Mouse (Mus musculus) neural tube, embryonic 12.5 days (tissue): ENCODE results near the gene Dmac2. TPM values are rescaled to one million over a fixed set of nuclear protein-coding genes. Genes with fewer than 3 reads are reported as not detected.

Experiments
- ATAC-seq: fragments of 200-750 bp; cut with Nextera tagmentation; 2 replicates; pipeline ENCODE4 v1.8.0; 2017; ENCODE audit warnings: low read depth, mild to moderate bottlenecking, moderate TSS enrichment, moderate library complexity; ENCODE audit not compliant: low FRiP score
- H3K27ac ChIP-seq: fragments of 300-500 bp; sonication (generic); 2 replicates; pipeline ENCODE4 v1.5.1; 2016
- H3K27me3 ChIP-seq: fragments of 300-500 bp; sonication (generic); replicated peaks from 2 replicates; pipeline ENCODE4 v1.6.1; 2016; ENCODE audit warnings: mild to moderate bottlenecking
- H3K36me3 ChIP-seq: fragments of 300-500 bp; sonication (generic); 2 replicates; pipeline ENCODE4 v1.6.1; 2016; ENCODE audit warnings: mild to moderate bottlenecking
- H3K4me1 ChIP-seq: fragments of 300-500 bp; sonication (generic); 2 replicates; pipeline ENCODE4 v1.6.1; 2016
- H3K4me2 ChIP-seq: fragments of 300-500 bp; sonication (generic); replicated peaks from 2 replicates; pipeline ENCODE4 v1.6.1; 2016; ENCODE audit warnings: mild to moderate bottlenecking
- H3K4me3 ChIP-seq: fragments of 300-500 bp; sonication (generic); 2 replicates; pipeline ENCODE4 v1.5.1; 2016
- H3K9ac ChIP-seq: fragments of 300-500 bp; sonication (generic); 2 replicates; pipeline ENCODE4 v1.6.1; 2016; ENCODE audit warnings: mild to moderate bottlenecking
- H3K9me3 ChIP-seq: fragments of 300-500 bp; sonication (generic); 2 replicates; pipeline ENCODE4 v1.6.1; 2016; ENCODE audit warnings: mild to moderate bottlenecking
- WGBS: fragments of 180-500 bp; shearing (Covaris S2); methylation state at CpG from one replicate; pipeline ENCODE4 v1.1.7; 2016; 5-methylcytosine and 5-hydroxymethylcytosine counted together
- polyA plus RNA-seq: library from polyadenylated mRNA; unstranded; fragments of >200 nt; fragmentation: Nextera tagmentation; extraction: Ambion mirVana; gene quantifications from 2 replicates; pipeline ENCODE4 v1.2.1, GENCODE M21; 2016

The Dmac2 gene
- polyA plus RNA-seq, 1 experiment from 2014 or later: 31.2 TPM

DNA sequence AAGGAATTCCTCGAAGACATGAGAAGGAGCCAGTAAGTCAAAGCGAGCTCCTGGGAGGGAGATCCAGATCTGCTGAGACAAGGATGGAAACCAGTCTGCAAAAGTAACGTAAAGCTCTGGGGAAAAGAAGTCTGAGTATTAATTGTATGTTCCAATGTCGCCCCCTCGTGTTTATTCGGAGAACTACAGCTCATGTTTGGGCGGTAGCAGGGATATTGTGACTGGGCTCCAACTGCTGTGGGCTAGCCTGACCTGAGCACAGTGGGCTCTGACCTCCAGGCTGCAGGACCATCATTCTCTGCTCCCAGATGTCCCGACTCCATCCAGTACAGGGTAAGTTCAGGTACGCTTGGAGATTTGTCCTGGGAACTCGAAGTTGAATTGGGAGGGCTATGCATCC is 19.6 kb upstream of the Dmac2 start:
- Histone ChIP-seq H3K9ac (no peak overlapping the region), H3K27ac (no peak overlapping the region), H3K27me3 (no peaks in the 10 kb centered on the region), H3K9me3 (no peaks in the 10 kb centered on the region), H3K4me1 (no peaks in the 10 kb centered on the region), H3K36me3 (no peaks in the 10 kb centered on the region), H3K4me3 (no peak overlapping the region), H3K4me2 (no peak overlapping the region)
- peak; percentile 44; the same call in 1 of the 2 replicates for ATAC-seq
- WGBS: 14% methylated on average over 10 of the region's 10 CpGs

DNA sequence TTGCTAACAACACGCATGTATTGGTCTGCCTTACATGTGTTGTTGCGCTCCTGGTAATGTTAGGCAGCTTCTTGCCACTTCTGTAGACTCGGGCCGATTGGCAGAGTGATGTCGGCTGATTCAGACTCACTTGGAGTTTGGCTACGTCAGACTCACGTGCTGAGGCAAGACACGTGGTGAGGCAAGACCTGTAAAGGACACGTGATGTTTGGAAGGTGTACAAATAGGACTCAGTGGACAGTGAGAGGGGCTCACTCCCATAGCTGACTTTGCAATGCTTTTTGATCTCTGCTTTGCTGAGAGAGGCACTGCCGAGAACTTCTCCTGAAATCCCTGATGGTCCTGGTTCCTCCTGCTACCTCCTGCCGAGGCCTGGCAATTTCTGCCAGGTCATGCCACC is 18.5 kb upstream of the Dmac2 start:
- WGBS: 87% methylated on average over 11 of the region's 11 CpGs
- no peak overlapping the region for H3K4me3 ChIP-seq
- no peak overlapping the region for H3K9ac ChIP-seq
- no peak for ATAC-seq
- no peak overlapping the region for H3K4me2 ChIP-seq
- H3K27ac ChIP-seq: no peak overlapping the region
- H3K36me3 ChIP-seq: no peaks in the 10 kb centered on the region
- H3K4me1 ChIP-seq: no peaks in the 10 kb centered on the region
- H3K27me3 ChIP-seq: no peaks in the 10 kb centered on the region
- no peaks in the 10 kb centered on the region for H3K9me3 ChIP-seq

GRCm38 (mm10) chr7:25601346-25601745 is 17.9 kb upstream of the Dmac2 start:
- H3K9me3 ChIP-seq: no peaks in the 10 kb centered on the region
- no peaks in the 10 kb centered on the region for H3K36me3 ChIP-seq
- H3K4me2 ChIP-seq: no peak overlapping the region
- 88% methylated on average over 16 of the region's 16 CpGs for WGBS
- ATAC-seq: no peak
- H3K4me3 ChIP-seq: no peak overlapping the region
- H3K4me1 ChIP-seq: no peaks in the 10 kb centered on the region
- no peaks in the 10 kb centered on the region for H3K27me3 ChIP-seq
- no peak overlapping the region for H3K27ac ChIP-seq
- no peak overlapping the region for H3K9ac ChIP-seq

GRCm38 (mm10) chr7:25606625-25607063 is 12.6 kb upstream of the Dmac2 start:
- no peak overlapping the region for H3K27ac ChIP-seq
- H3K4me1 ChIP-seq: no peaks in the 10 kb centered on the region
- 85% methylated on average over 4 of the region's 4 CpGs for WGBS
- no peak overlapping the region for H3K4me3 ChIP-seq
- H3K4me2 ChIP-seq: no peak overlapping the region
- H3K9me3 ChIP-seq: no peaks in the 10 kb centered on the region
- no peak overlapping the region for H3K9ac ChIP-seq
- H3K36me3 ChIP-seq: no peaks in the 10 kb centered on the region
- H3K27me3 ChIP-seq: no peaks in the 10 kb centered on the region
- ATAC-seq: no peak

GRCm38 (mm10) chr7:25607196-25607595 is 12.0 kb upstream of the Dmac2 start:
- no peaks in the 10 kb centered on the region for H3K36me3 ChIP-seq
- no peaks in the 10 kb centered on the region for H3K4me1 ChIP-seq
- H3K9me3 ChIP-seq: no peaks in the 10 kb centered on the region
- H3K27ac ChIP-seq: no peak overlapping the region
- H3K27me3 ChIP-seq: no peaks in the 10 kb centered on the region
- 75% methylated on average over 2 of the region's 2 CpGs for WGBS
- no peak overlapping the region for H3K4me3 ChIP-seq
- ATAC-seq: no peak
- no peak overlapping the region for H3K9ac ChIP-seq
- no peak overlapping the region for H3K4me2 ChIP-seq

GRCm38 (mm10) chr7:25610056-25610455 is 9.2 kb upstream of the Dmac2 start:
- ATAC-seq: no peak
- Histone ChIP-seq H3K9ac (no peak overlapping the region), H3K4me3 (no peak overlapping the region)

GRCm38 (mm10) chr7:25611501-25611900 is 7.7 kb upstream of the Dmac2 start:
- Histone ChIP-seq H3K27ac (no peak overlapping the region), H3K4me1 (no peaks in the 10 kb centered on the region), H3K9ac (no peak overlapping the region), H3K27me3 (no peaks in the 10 kb centered on the region), H3K4me2 (no peak overlapping the region), H3K9me3 (no peaks in the 10 kb centered on the region), H3K4me3 (no peak overlapping the region), H3K36me3 (no peaks in the 10 kb centered on the region)
- WGBS: 58% methylated on average over 7 of the region's 7 CpGs
- ATAC-seq: no peak

More at GRCm38 (mm10) chr7:25610056-25610455, 9.2 kb upstream of the Dmac2 start:
- Histone ChIP-seq H3K27me3 (no peaks in the 10 kb centered on the region), H3K9me3 (no peaks in the 10 kb centered on the region), H3K36me3 (no peaks in the 10 kb centered on the region), H3K4me2 (no peak overlapping the region), H3K27ac (no peak overlapping the region), H3K4me1 (no peaks in the 10 kb centered on the region)
- 47% methylated on average over 6 of the region's 6 CpGs for WGBS

DNA sequence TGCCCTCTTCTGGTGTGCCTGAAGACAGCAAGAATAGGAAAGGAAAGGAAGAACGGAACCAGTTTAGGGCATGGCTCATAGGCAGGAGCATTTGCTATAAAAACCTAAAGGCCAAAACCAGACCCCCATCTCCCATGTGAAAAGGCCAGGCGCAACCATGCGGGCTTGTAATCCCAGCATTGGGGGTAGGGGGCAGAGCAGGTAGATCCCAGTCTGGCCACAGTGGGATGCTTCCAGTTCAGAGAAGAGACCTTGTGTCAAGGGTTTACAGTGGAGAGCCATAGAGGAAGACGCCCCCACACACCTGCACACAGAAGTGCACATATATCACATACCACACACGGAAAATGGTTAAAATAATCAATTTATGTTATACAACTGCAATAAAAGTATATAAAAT is 5.1 kb upstream of the Dmac2 start:
- no peak overlapping the region for H3K4me3 ChIP-seq
- 89% methylated on average over 5 of the region's 5 CpGs for WGBS
- H3K27me3 ChIP-seq: no peaks in the 10 kb centered on the region
- 0 out of 2 replicates have a peak, but pooled peaks cover 4% of the 10 kb centered on the region for H3K4me1 ChIP-seq
- no peaks in the 10 kb centered on the region for H3K36me3 ChIP-seq
- H3K4me2 ChIP-seq: no peak overlapping the region
- ATAC-seq: no peak
- H3K9me3 ChIP-seq: no peaks in the 10 kb centered on the region
- H3K9ac ChIP-seq: no peak overlapping the region
- no peak overlapping the region for H3K27ac ChIP-seq

DNA sequence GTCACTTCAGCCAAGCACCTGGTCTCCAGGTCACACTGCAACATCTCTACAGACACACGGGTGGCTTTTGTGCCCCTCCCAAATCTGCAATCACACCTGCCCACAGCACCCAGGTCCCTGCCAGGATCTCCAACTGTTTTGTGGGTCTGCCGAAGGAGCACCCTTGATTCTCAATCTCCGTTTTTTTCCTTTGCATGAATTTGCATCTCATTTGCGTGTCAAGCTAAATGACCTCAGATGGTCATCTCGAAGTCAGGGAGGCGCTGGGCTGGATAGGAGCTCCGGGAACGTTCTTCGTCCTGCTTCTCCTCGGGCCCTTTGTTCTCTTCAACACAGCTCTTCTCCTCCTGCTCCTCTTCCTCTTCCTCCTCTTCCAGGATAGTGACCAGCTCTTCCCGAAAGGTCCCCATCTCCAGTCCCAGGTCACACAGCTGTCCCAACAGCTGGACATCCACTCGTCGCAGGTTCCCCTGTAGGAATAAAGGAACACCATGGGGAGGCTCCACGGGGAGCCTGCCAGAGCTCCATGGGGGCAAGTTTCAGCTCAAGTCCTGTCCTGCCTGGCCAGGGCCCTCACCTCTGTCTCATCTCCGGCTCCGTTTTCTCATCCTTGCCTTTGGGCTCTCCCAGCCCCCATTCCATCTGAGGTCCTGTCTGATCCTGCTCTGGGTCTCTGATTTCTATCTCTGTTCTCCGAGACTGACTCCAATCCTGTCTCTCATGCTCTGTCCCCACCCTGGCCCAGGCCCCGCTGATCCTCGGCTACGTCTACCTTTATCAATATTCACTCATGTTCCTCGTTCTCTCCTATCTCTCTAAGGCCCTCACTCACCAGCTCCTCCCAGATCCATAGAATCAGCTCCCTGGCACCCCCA is 4.1 kb upstream of the Dmac2 start:
- Histone ChIP-seq H3K27me3 (no peaks in the 10 kb centered on the region), H3K36me3 (no peaks in the 10 kb centered on the region), H3K27ac (no peak overlapping the region), H3K9ac (no peak overlapping the region), H3K4me1 (0 out of 2 replicates have a peak, but pooled peaks cover 4% of the 10 kb centered on the region), H3K4me2 (no peak overlapping the region), H3K4me3 (no peak overlapping the region), H3K9me3 (no peaks in the 10 kb centered on the region)
- ATAC-seq: no peak
- 74% methylated on average over 21 of the region's 21 CpGs for WGBS

- Histone ChIP-seq H3K9ac (no peak within 1 kb of the TSS), H3K27ac (no peak within 1 kb of the TSS), H3K27me3 (no peaks in the 10 kb centered on the region), H3K9me3 (no peaks in the 10 kb centered on the region), H3K4me2 (no peak within 1 kb of the TSS), H3K36me3 (no peaks in the 10 kb centered on the region), H3K4me1 (0 out of 2 replicates have a peak, but pooled peaks cover 4% of the 10 kb centered on the region), H3K4me3 (no peak within 1 kb of the TSS)
- ATAC-seq: no peak
- WGBS: 85% methylated on average over 5 of the region's 5 CpGs
These were observed 3.6 kb upstream of the Dmac2 start, which contains the start of gene Erich4 for GRCm38 (mm10) chr7:25615706-25616011. Erich4 (minus strand) TSS chr7:25615892.

DNA sequence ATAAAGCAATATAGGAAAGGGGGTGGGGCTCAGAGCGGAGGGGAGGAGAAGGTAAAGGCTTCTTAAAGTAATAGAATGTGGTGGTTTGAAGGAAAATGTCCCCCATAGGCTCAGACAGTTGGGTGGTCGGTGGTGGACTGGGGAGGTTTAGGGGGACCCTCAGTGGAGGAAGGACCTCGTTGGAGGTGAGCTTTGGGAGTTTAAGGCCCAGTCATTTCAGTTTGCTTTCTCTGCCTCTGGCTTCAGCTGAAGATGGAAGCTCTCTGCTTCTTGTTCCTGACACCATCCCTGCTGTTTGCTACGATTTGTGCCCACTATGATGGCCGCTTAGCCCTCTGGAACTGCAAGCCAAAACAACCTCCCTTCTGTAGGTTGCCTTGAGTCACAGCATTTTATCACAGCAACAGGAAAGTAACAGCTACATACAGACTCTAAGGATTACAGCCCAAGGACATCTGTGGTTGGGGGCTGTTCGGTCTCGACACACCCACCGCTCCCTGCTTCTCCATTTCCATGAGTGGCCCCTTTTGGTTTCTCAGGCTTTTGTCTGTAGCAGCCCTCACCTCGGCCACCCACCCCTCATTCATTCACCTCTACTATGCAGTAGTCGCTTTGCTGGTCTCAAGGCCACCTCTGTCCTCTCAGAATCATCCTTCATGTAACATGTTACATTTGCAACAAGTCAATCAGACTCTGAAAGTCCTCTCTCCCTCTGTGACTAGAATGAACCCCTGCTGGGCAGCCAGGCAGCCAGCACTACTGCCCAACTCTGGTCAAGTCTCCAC is 1.6 kb upstream of the Dmac2 start:
- ATAC-seq: no peak

GRCm38 (mm10) chr7:25619722-25619991 is 443 bp downstream of the Dmac2 start:
- Histone ChIP-seq H3K9ac (peak overlapping the region; percentile 54; the same call in 1 of the 2 replicates), H3K4me2 (peak overlapping the region; percentile 66), H3K27ac (no peak overlapping the region), H3K4me1 (0 out of 2 replicates have a peak, but pooled peaks cover 4% of the 10 kb centered on the region), H3K9me3 (no peaks in the 10 kb centered on the region), H3K36me3 (peaks cover 14% of the 10 kb centered on the region; the same call in 1 of the 2 replicates), H3K4me3 (peak overlapping the region; percentile 57), H3K27me3 (no peaks in the 10 kb centered on the region)
- ATAC-seq: no peak
- 27% methylated on average over 5 of the region's 5 CpGs for WGBS

More for the DNA sequence above, 1.6 kb upstream of the Dmac2 start:
- no peaks in the 10 kb centered on the region for H3K27me3 ChIP-seq
- H3K9ac ChIP-seq: no peak overlapping the region
- 0 out of 2 replicates have a peak, but pooled peaks cover 4% of the 10 kb centered on the region for H3K4me1 ChIP-seq
- no peak overlapping the region for H3K27ac ChIP-seq
- no peak overlapping the region for H3K4me2 ChIP-seq
- H3K36me3 ChIP-seq: peaks cover 6% of the 10 kb centered on the region; the same call in 1 of the 2 replicates
- no peak overlapping the region for H3K4me3 ChIP-seq
- no peaks in the 10 kb centered on the region for H3K9me3 ChIP-seq
- 85% methylated on average over 10 of the region's 10 CpGs for WGBS
